Mouse (Mus musculus): ENCODE measurements around the gene Kcnt1. TPM values are rescaled to one million over a fixed set of nuclear protein-coding genes. Genes with fewer than 3 reads are reported as not detected.

Kcnt1 gene
- polyA plus RNA-seq, 1 experiment from 2014 or later: 2.4 TPM

DNA sequence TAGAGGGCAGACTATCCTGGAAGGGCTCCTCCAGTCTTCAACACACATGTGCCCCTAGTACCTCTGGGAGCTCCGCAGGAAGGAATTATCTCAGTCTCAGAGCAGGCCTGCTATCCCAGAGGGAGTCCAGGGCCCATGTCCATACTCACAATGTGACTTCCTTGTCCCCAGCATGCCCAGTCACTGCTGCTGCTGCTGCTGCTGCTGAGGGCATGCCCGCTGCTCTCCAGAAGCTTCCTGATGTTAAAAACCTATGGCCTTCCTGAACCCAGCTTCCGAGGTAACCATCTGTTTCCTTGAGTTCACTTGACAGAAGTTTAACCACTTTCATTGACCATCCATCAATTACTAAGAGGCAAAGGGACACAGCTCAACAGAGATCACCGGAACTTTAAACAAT, 61.4 kb downstream of the Kcnt1 start:
- Histone ChIP-seq H3K9me3 (no peaks in the 10 kb centered on the region), H3K4me1 (no peaks in the 10 kb centered on the region), H3K9ac (replicated peaks) (no peak overlapping the region), H3K4me3 (no peak overlapping the region), H3K4me2 (replicated peaks) (no peak overlapping the region), H3K27me3 (no peaks in the 10 kb centered on the region), H3K27ac (replicated peaks) (no peak overlapping the region), H3K36me3 (peaks cover 59% of the 10 kb centered on the region)
- ATAC-seq (ENCODE audit: low FRiP score, low read depth): no peak
- WGBS: 92% methylated on average over 4 of the region's 4 CpGs

DNA sequence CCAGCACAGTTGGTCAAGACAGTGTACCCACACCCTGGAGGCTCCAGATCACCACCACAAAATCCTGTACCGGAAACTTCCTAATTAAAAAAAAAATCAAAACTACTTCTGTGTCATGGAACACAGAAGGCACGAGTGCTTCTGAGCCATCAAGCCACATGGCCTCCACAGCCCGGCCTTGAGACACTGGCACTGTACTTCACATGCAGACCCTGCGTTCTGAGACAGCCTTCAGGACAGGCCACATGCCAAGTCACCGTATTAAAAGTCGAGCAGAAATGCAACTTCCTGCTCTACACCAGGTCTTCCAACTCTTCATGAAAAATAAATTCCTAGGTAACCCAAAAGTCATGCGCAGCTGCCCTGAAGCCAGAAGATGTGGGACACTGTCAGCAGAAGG, 64.3 kb downstream of the Kcnt1 start:
- H3K9me3 ChIP-seq: no peaks in the 10 kb centered on the region
- H3K27ac ChIP-seq (replicated peaks): no peak overlapping the region
- no peaks in the 10 kb centered on the region for H3K27me3 ChIP-seq
- H3K4me3 ChIP-seq: no peak overlapping the region
- ATAC-seq (ENCODE audit: low FRiP score, low read depth): no peak
- no peak overlapping the region for H3K9ac ChIP-seq (replicated peaks)
- no peak overlapping the region for H3K4me2 ChIP-seq (replicated peaks)
- WGBS: 95% methylated on average over 7 of the region's 7 CpGs
- peaks cover 79% of the 10 kb centered on the region for H3K36me3 ChIP-seq
- no peaks in the 10 kb centered on the region for H3K4me1 ChIP-seq

DNA sequence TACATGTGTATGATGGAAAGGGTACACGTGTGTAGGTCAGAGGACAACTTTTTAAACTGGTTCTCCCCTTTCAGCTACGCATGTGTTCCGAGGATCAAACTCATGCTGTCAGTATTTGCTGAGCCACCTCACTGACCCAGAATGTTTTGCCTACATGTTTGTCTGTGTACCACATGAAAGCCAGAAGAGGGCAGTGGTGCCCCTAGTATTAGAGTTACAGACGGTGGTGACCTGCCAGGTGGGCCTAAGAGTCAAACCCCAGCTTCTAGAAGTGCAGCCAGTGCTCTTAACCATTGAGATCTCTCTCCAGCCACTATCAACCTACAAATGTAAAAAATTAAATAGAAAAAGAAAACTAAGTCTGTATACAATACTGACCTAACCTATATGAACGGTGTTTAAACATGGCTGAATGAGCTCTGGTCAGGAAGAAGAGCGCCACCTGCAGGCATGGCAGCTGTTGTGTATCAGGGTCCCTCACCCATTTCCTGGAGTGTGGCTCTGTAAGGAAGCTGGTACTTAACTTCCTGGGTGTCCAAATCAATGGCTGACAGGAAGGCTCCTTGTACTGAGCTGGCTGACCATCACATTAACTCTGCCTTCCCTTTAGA, 67.8 kb downstream of the Kcnt1 start:
- no peak overlapping the region for H3K27ac ChIP-seq (replicated peaks)
- H3K4me2 ChIP-seq (replicated peaks): no peak overlapping the region
- H3K9me3 ChIP-seq: no peaks in the 10 kb centered on the region
- no peak overlapping the region for H3K4me3 ChIP-seq
- no peak overlapping the region for H3K9ac ChIP-seq (replicated peaks)
- no peaks in the 10 kb centered on the region for H3K27me3 ChIP-seq
- 84% methylated on average over 6 of the region's 6 CpGs for whole genome bisulfite sequencing
- H3K36me3 ChIP-seq: peaks cover 92% of the 10 kb centered on the region
- no peak for ATAC-seq (ENCODE audit: low FRiP score, low read depth)
- no peaks in the 10 kb centered on the region for H3K4me1 ChIP-seq

DNA sequence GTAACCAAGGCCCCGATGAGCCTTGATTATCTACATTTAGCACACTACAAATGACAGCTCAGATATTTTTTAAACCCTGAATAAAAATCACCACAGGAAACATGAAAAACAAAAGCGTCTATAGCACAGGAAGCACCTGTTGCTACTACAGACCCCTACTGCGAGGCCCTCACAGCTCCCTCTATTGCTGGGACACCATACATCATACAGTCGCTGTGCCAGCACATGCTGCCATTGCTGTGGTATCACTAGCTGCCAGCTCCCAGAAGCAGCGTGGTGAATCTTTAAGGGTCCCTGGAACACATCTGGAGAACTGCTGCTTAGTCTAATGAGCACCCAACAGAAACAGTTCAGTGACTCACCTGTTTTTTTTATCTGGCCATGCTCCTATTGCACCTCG, 77.0 kb downstream of the Kcnt1 start:
- H3K36me3 ChIP-seq: peaks cover 100% of the 10 kb centered on the region
- ATAC-seq (ENCODE audit: low FRiP score, low read depth): no peak
- H3K4me2 ChIP-seq (replicated peaks): no peak overlapping the region
- no peak overlapping the region for H3K4me3 ChIP-seq
- no peak overlapping the region for H3K9ac ChIP-seq (replicated peaks)
- H3K27me3 ChIP-seq: no peaks in the 10 kb centered on the region
- no peaks in the 10 kb centered on the region for H3K4me1 ChIP-seq
- no peaks in the 10 kb centered on the region for H3K9me3 ChIP-seq
- WGBS: 91% methylated on average over 6 of the region's 6 CpGs
- no peak overlapping the region for H3K27ac ChIP-seq (replicated peaks)

DNA sequence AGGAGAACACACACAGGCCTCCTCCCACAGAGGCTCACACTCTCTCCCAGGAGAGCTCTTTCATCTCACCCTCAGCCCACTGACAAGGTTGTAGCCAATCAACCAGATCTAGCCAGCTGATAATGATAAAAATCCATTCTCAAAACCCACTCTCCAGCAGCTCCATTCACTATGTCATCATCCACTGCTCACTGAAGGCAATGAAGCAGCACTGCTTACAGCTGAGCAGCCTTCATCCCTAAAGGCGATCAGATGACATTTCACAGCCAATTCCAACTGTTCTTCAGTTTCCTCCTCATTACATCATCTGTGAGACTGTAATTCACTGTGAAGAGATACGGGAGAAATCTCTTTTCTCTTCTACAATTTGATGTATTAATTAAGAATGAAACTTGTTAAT, 80.3 kb downstream of the Kcnt1 start:
- H3K9ac ChIP-seq (replicated peaks): no peak overlapping the region
- WGBS: 92% methylated on average over 2 of the region's 2 CpGs
- H3K4me3 ChIP-seq: no peak overlapping the region
- H3K4me1 ChIP-seq: no peaks in the 10 kb centered on the region
- H3K27me3 ChIP-seq: no peaks in the 10 kb centered on the region
- H3K4me2 ChIP-seq (replicated peaks): no peak overlapping the region
- no peak overlapping the region for H3K27ac ChIP-seq (replicated peaks)
- ATAC-seq (ENCODE audit: low FRiP score, low read depth): no peak
- H3K9me3 ChIP-seq: no peaks in the 10 kb centered on the region
- peaks cover 78% of the 10 kb centered on the region for H3K36me3 ChIP-seq

DNA sequence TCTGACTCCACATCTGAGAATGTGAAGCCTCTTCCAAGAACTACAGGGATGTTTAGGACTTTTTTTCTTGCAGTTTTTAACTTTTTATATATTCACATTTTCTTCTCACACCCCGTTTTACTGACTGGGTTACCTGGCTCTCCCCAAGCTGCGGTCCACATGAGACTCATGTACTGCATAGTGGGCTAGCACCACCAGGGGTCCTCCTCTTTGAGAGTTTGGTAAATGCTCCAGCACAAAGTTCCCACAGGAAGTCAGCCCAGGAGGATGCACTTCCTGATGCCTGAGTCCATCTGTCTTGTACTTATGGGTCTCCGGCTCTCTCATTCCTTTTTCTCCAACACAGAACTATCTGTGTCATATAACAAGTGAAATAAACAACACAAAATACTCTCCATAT, 84.4 kb downstream of the Kcnt1 start:
- 80% methylated on average over 3 of the region's 3 CpGs for WGBS
- H3K27me3 ChIP-seq: no peaks in the 10 kb centered on the region
- H3K36me3 ChIP-seq: peaks cover 73% of the 10 kb centered on the region
- H3K4me3 ChIP-seq: no peak overlapping the region
- H3K27ac ChIP-seq (replicated peaks): no peak overlapping the region
- H3K9me3 ChIP-seq: no peaks in the 10 kb centered on the region
- H3K4me1 ChIP-seq: no peaks in the 10 kb centered on the region
- H3K4me2 ChIP-seq (replicated peaks): no peak overlapping the region
- ATAC-seq (ENCODE audit: low FRiP score, low read depth): no peak
- H3K9ac ChIP-seq (replicated peaks): no peak overlapping the region

DNA sequence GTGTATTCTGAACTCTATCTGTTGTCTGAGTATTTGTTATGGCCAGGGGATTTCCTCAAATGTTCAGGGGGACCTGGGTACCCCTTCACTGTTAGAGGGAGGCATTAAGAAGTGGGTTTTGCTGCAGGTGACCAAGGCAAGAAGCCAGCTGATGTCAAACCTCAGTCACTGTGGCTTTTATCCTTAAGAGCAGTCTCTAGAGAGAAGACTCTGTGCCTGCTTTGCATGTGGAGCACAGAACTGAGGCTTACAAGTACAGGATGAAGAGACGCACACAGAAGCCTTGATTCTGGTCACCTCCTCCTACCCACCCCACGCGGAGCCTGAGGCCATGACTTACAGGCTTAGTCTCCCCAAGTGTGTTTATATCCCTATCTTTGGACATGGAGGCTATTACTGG, 85.8 kb downstream of the Kcnt1 start:
- Histone ChIP-seq H3K9ac (replicated peaks) (no peak overlapping the region), H3K4me3 (no peak overlapping the region), H3K4me2 (replicated peaks) (no peak overlapping the region), H3K27me3 (no peaks in the 10 kb centered on the region), H3K4me1 (no peaks in the 10 kb centered on the region), H3K9me3 (no peaks in the 10 kb centered on the region), H3K36me3 (peaks cover 73% of the 10 kb centered on the region), H3K27ac (replicated peaks) (no peak overlapping the region)
- WGBS: 89% methylated on average over 3 of the region's 3 CpGs
- ATAC-seq (ENCODE audit: low FRiP score, low read depth): no peak

Other genes starting within 250 kb of the Kcnt1 start
- gene Ccdc183, start 246.1 kb upstream of the Kcnt1 start, polyA plus RNA-seq (2016; fragmentation: Nextera tagmentation; extraction: Ambion mirVana): 0.20 and 0.36 TPM in 2 replicates
- gene Tmem141, start 241.7 kb upstream of the Kcnt1 start, polyA plus RNA-seq (2016; fragmentation: Nextera tagmentation; extraction: Ambion mirVana): 15.4 and 20.7 TPM in 2 replicates
- gene Fcna, start 235.7 kb upstream of the Kcnt1 start, polyA plus RNA-seq (2016; fragmentation: Nextera tagmentation; extraction: Ambion mirVana): 1.6 and 2.2 TPM in 2 replicates
- gene Lcn8, start 210.6 kb upstream of the Kcnt1 start, polyA plus RNA-seq (2016; fragmentation: Nextera tagmentation; extraction: Ambion mirVana): not detected in 2 replicates
- gene Lcn5, start 205.8 kb upstream of the Kcnt1 start, polyA plus RNA-seq (2016; fragmentation: Nextera tagmentation; extraction: Ambion mirVana): not detected in 2 replicates
- gene Lcn6, start 186.9 kb upstream of the Kcnt1 start, polyA plus RNA-seq (2016; fragmentation: Nextera tagmentation; extraction: Ambion mirVana): not detected in 2 replicates
- not detected in 2 replicates for gene Lcn10, start 181.0 kb upstream of the Kcnt1 start, polyA plus RNA-seq (2016; fragmentation: Nextera tagmentation; extraction: Ambion mirVana)
- gene Obp2a, start 163.7 kb upstream of the Kcnt1 start, polyA plus RNA-seq (2016; fragmentation: Nextera tagmentation; extraction: Ambion mirVana): not detected in 2 replicates
- 76.1 and 78.5 TPM in 2 replicates for gene Bmyc, start 157.0 kb upstream of the Kcnt1 start, polyA plus RNA-seq (2016; fragmentation: Nextera tagmentation; extraction: Ambion mirVana)
- gene Obp2b, start 126.7 kb upstream of the Kcnt1 start, polyA plus RNA-seq (2016; fragmentation: Nextera tagmentation; extraction: Ambion mirVana): not detected in 2 replicates
- gene Lcn3, start 98.2 kb upstream of the Kcnt1 start, polyA plus RNA-seq (2016; fragmentation: Nextera tagmentation; extraction: Ambion mirVana): not detected in 2 replicates
- gene Lcn11, start 86.7 kb upstream of the Kcnt1 start, polyA plus RNA-seq (2016; fragmentation: Nextera tagmentation; extraction: Ambion mirVana): not detected in 2 replicates
- gene Gm13539, start 81.5 kb upstream of the Kcnt1 start, polyA plus RNA-seq (2016; fragmentation: Nextera tagmentation; extraction: Ambion mirVana): not detected in 2 replicates
- not detected in 2 replicates for gene Glt6d1, start 47.9 kb upstream of the Kcnt1 start, polyA plus RNA-seq (2016; fragmentation: Nextera tagmentation; extraction: Ambion mirVana)
- gene Lcn9, start 40.6 kb upstream of the Kcnt1 start, polyA plus RNA-seq (2016; fragmentation: Nextera tagmentation; extraction: Ambion mirVana): not detected in 2 replicates
- gene Sohlh1, start 16.5 kb upstream of the Kcnt1 start, polyA plus RNA-seq (2016; fragmentation: Nextera tagmentation; extraction: Ambion mirVana): not detected in 2 replicates
- gene Camsap1, start 119.5 kb downstream of the Kcnt1 start, polyA plus RNA-seq (2016; fragmentation: Nextera tagmentation; extraction: Ambion mirVana): 66.4 and 91.9 TPM in 2 replicates
- 91.9 and 93.3 TPM in 2 replicates for gene Ubac1, start 158.0 kb downstream of the Kcnt1 start, polyA plus RNA-seq (2016; fragmentation: Nextera tagmentation; extraction: Ambion mirVana)